Mouse (Mus musculus) midbrain, embryonic 11.5 days (tissue): ENCODE data around the gene Tbc1d24. TPM values are rescaled to one million over a fixed set of nuclear protein-coding genes. Genes with fewer than 3 reads are reported as not detected.

ENCODE experiments used
- ATAC-seq: fragments of 200-750 bp; cut with Nextera tagmentation; 2 replicates; pipeline ENCODE4 v1.8.0; 2017; ENCODE audit warnings: moderate TSS enrichment, moderate library complexity; ENCODE audit not compliant: low FRiP score
- DNase-seq: peaks from one replicate; pipeline ENCODE4 v3.0.0; 2015; ENCODE audit warnings: low spot score; ENCODE audit errors: missing footprints
- H3K27ac ChIP-seq: fragments of 300-500 bp; sonication (generic); 2 replicates; pipeline ENCODE4 v1.5.1; 2014; ENCODE audit warnings: low read depth, low read length
- H3K27me3 ChIP-seq: fragments of 300-500 bp; sonication (generic); 2 replicates; pipeline ENCODE4 v1.6.1; 2014; ENCODE audit warnings: mild to moderate bottlenecking, low read length, moderate library complexity, mixed read lengths; ENCODE audit not compliant: control insufficient read depth, insufficient read depth
- H3K36me3 ChIP-seq: fragments of 300-500 bp; sonication (generic); 2 replicates; pipeline ENCODE4 v1.6.1; 2014; ENCODE audit warnings: mild to moderate bottlenecking, low read length, moderate library complexity, mixed read lengths; ENCODE audit not compliant: control insufficient read depth, insufficient read depth
- H3K4me1 ChIP-seq: fragments of 300-500 bp; sonication (generic); 2 replicates; pipeline ENCODE4 v1.6.1; 2014; ENCODE audit warnings: low read length; ENCODE audit not compliant: control insufficient read depth, insufficient read depth
- H3K4me2 ChIP-seq: fragments of 300-500 bp; sonication (generic); 2 replicates; pipeline ENCODE4 v1.6.1; 2014; ENCODE audit warnings: mild to moderate bottlenecking, moderate library complexity
- H3K4me3 ChIP-seq: fragments of 300-500 bp; sonication (generic); 2 replicates; pipeline ENCODE4 v1.5.1; 2014; ENCODE audit warnings: low read depth, low read length
- H3K9ac ChIP-seq: fragments of 300-500 bp; sonication (generic); 2 replicates; pipeline ENCODE4 v1.6.1; 2014; ENCODE audit warnings: low read length
- H3K9me3 ChIP-seq: fragments of 300-500 bp; sonication (generic); 2 replicates; pipeline ENCODE4 v1.6.1; 2016; ENCODE audit warnings: low read length; ENCODE audit not compliant: control insufficient read depth
- WGBS: fragments of 180-500 bp; shearing (Covaris S2); extraction: QIAGEN DNeasy Blood & Tissue Kit; methylation state at CpG from one replicate; pipeline ENCODE4 v1.1.7; 2014; 5-methylcytosine and 5-hydroxymethylcytosine counted together
- polyA plus RNA-seq: library from polyadenylated mRNA; unstranded; fragments of >200 nt; fragmentation: Nextera tagmentation; extraction: Ambion mirVana; gene quantifications from 2 replicates; pipeline ENCODE4 v1.2.1, GENCODE M21; 2014

Tbc1d24 gene
- polyA plus RNA-seq, 1 experiment from 2014 or later = 7.3 TPM

- Histone ChIP-seq H3K4me2 (no peak overlapping the region; the same call in 1 of the 2 replicates), H3K4me1 (peaks cover 3% of the 10 kb centered on the region; the same call in 1 of the 2 replicates), H3K27me3 (no peaks in the 10 kb centered on the region), H3K27ac (no peak overlapping the region), H3K9me3 (no peaks in the 10 kb centered on the region), H3K4me3 (no peak overlapping the region), H3K9ac (no peak overlapping the region), H3K36me3 (no peaks in the 10 kb centered on the region)
- DNase-seq (peak; percentile 81), ATAC-seq (no peak)
- 18% methylated on average over 7 of the region's 7 CpGs for WGBS
These were observed 54.0 kb downstream of the Tbc1d24 start for GRCm38 (mm10) chr17:24151382-24151781.

- Histone ChIP-seq H3K27ac (no peak within 1 kb of the TSS), H3K4me3 (no peak within 1 kb of the TSS; the same call in 1 of the 2 replicates), H3K27me3 (no peaks in the 10 kb centered on the region), H3K4me1 (peaks cover 3% of the 10 kb centered on the region; the same call in 1 of the 2 replicates), H3K9me3 (no peaks in the 10 kb centered on the region), H3K4me2 (peak within 1 kb of the TSS; percentile 51), H3K36me3 (no peaks in the 10 kb centered on the region), H3K9ac (peak within 1 kb of the TSS; percentile 45)
- ATAC-seq (no peak), DNase-seq (no peak)
- WGBS = 75% methylated on average over 2 of the region's 2 CpGs
These were observed 54.5 kb downstream of the Tbc1d24 start, which contains the start of gene Pdpk1 for GRCm38 (mm10) chr17:24150824-24151223. Gene Pdpk1 (minus strand): TSS chr17:24150924.

GRCm38 (mm10) chr17:24149421-24149820 is 55.9 kb downstream of the Tbc1d24 start:
- no peaks in the 10 kb centered on the region for H3K36me3 ChIP-seq
- WGBS = 86% methylated on average over 7 of the region's 7 CpGs
- DNase-seq = peak; percentile 74

GRCm38 (mm10) chr17:24142897-24143296 is 62.5 kb downstream of the Tbc1d24 start:
- 48% methylated on average over 2 of the region's 2 CpGs for WGBS
- ATAC-seq (no peak), DNase-seq (no peak)
- Histone ChIP-seq H3K27me3 (no peaks in the 10 kb centered on the region), H3K4me3 (no peak overlapping the region), H3K9me3 (no peaks in the 10 kb centered on the region), H3K36me3 (no peaks in the 10 kb centered on the region), H3K4me1 (peaks cover 16% of the 10 kb centered on the region), H3K27ac (no peak overlapping the region), H3K4me2 (no peak overlapping the region), H3K9ac (no peak overlapping the region)

More at GRCm38 (mm10) chr17:24149421-24149820, 55.9 kb downstream of the Tbc1d24 start:
- Histone ChIP-seq H3K4me1 (peaks cover 3% of the 10 kb centered on the region; the same call in 1 of the 2 replicates), H3K4me2 (no peak overlapping the region), H3K9ac (no peak overlapping the region), H3K27me3 (no peaks in the 10 kb centered on the region), H3K27ac (no peak overlapping the region), H3K9me3 (no peaks in the 10 kb centered on the region), H3K4me3 (no peak overlapping the region)
- ATAC-seq = no peak

GRCm38 (mm10) chr17:24141425-24141920 is 63.9 kb downstream of the Tbc1d24 start:
- H3K4me2 ChIP-seq = peak overlapping the region; percentile 97

GRCm38 (mm10) chr17:24140845-24141424 is 64.4 kb downstream of the Tbc1d24 start:
- Histone ChIP-seq H3K9me3 (no peaks in the 10 kb centered on the region), H3K27ac (peak overlapping the region; percentile 48; the same call in 1 of the 2 replicates), H3K4me1 (peaks cover 16% of the 10 kb centered on the region), H3K27me3 (no peaks in the 10 kb centered on the region), H3K36me3 (no peaks in the 10 kb centered on the region), H3K9ac (peak overlapping the region; percentile 90), H3K4me3 (peak overlapping the region; percentile 99), H3K4me2 (peak overlapping the region; percentile 97)
- ATAC-seq (peak; percentile 7; the same call in 1 of the 2 replicates), DNase-seq (peak; percentile 87)
- under 1% methylated on average over 43 of the region's 43 CpGs for WGBS

More at GRCm38 (mm10) chr17:24141425-24141920, 63.9 kb downstream of the Tbc1d24 start:
- H3K27ac ChIP-seq = peak overlapping the region; percentile 48; the same call in 1 of the 2 replicates
- H3K27me3 ChIP-seq = no peaks in the 10 kb centered on the region
- H3K4me1 ChIP-seq = peaks cover 16% of the 10 kb centered on the region
- peak overlapping the region; percentile 99 for H3K4me3 ChIP-seq
- DNase-seq (peak; percentile 99), ATAC-seq (peak; percentile 99)
- H3K36me3 ChIP-seq = no peaks in the 10 kb centered on the region
- under 1% methylated on average over 46 of the region's 57 CpGs for WGBS
- H3K9ac ChIP-seq = peak overlapping the region; percentile 90
- no peaks in the 10 kb centered on the region for H3K9me3 ChIP-seq

GRCm38 (mm10) chr17:24139968-24140367 is 65.4 kb downstream of the Tbc1d24 start:
- H3K4me1 ChIP-seq = peaks cover 16% of the 10 kb centered on the region
- 95% methylated on average over 4 of the region's 4 CpGs for WGBS

GRCm38 (mm10) chr17:24139256-24139655 is 66.1 kb downstream of the Tbc1d24 start:
- H3K9ac ChIP-seq = no peak overlapping the region
- no peak overlapping the region for H3K4me3 ChIP-seq

More at GRCm38 (mm10) chr17:24139968-24140367, 65.4 kb downstream of the Tbc1d24 start:
- Histone ChIP-seq H3K9me3 (no peaks in the 10 kb centered on the region), H3K27me3 (no peaks in the 10 kb centered on the region), H3K9ac (no peak overlapping the region), H3K4me3 (peak overlapping the region; percentile 99), H3K27ac (no peak overlapping the region), H3K36me3 (no peaks in the 10 kb centered on the region), H3K4me2 (peak overlapping the region; percentile 97)
- no peak for ATAC-seq
- DNase-seq = no peak

GRCm38 (mm10) chr17:24137226-24137880 is 68.0 kb downstream of the Tbc1d24 start:
- DNase-seq = no peak
- no peak overlapping the region for H3K4me2 ChIP-seq
- WGBS = 91% methylated on average over 2 of the region's 2 CpGs

More at GRCm38 (mm10) chr17:24139256-24139655, 66.1 kb downstream of the Tbc1d24 start:
- H3K9me3 ChIP-seq = no peaks in the 10 kb centered on the region
- H3K27ac ChIP-seq = no peak overlapping the region
- no peaks in the 10 kb centered on the region for H3K36me3 ChIP-seq
- H3K27me3 ChIP-seq = no peaks in the 10 kb centered on the region
- H3K4me1 ChIP-seq = peaks cover 16% of the 10 kb centered on the region
- no peak for DNase-seq
- WGBS = 86% methylated on average over 3 of the region's 3 CpGs
- no peak for ATAC-seq
- no peak overlapping the region for H3K4me2 ChIP-seq

More at GRCm38 (mm10) chr17:24137226-24137880, 68.0 kb downstream of the Tbc1d24 start:
- Histone ChIP-seq H3K4me3 (no peak overlapping the region), H3K4me1 (peaks cover 16% of the 10 kb centered on the region), H3K27ac (no peak overlapping the region), H3K9me3 (no peaks in the 10 kb centered on the region), H3K27me3 (no peaks in the 10 kb centered on the region), H3K36me3 (no peaks in the 10 kb centered on the region), H3K9ac (no peak overlapping the region)
- no peak for ATAC-seq
